Mouse (Mus musculus): Measurements from ENCODE around the gene Prdx2. TPM values are rescaled to one million over a fixed set of nuclear protein-coding genes. Genes with fewer than 3 reads are reported as not detected.

The Prdx2 gene
- polyA plus RNA-seq (2015; fragmentation: Nextera tagmentation; extraction: Ambion mirVana) = 810 and 819 TPM in 2 replicates

GRCm38 (mm10) chr8:84969241-84970134 lies at the start of gene Prdx2, which contains the start of the genes Gm49661 and Rnaseh2a:
Prdx2 (plus strand) TSS chr8:84969587.
Gm49661 (minus strand) TSS chr8:84969433.
Rnaseh2a (minus strand) TSS chr8:84969767.
- H3K36me3 ChIP-seq (ENCODE audit: insufficient read depth, low read length) = peaks cover 32% of the 10 kb centered on the region
- H3K4me2 ChIP-seq (replicated peaks; ENCODE audit: low read depth, low read length) = peak within 1 kb of the TSS; percentile 82
- peak within 1 kb of the TSS; percentile 89 for H3K27ac ChIP-seq (ENCODE audit: low read length)
- H3K27me3 ChIP-seq (ENCODE audit: insufficient read depth, low read length) = no peaks in the 10 kb centered on the region
- ATAC-seq (ENCODE audit: low FRiP score, low TSS enrichment) = peak; percentile 72
- H3K4me3 ChIP-seq (ENCODE audit: low read length) = peak within 1 kb of the TSS; percentile 57
- peaks cover 37% of the 10 kb centered on the region for H3K4me1 ChIP-seq (ENCODE audit: insufficient read depth, low read length)
- H3K9me3 ChIP-seq (ENCODE audit: low read length) = no peaks in the 10 kb centered on the region
- H3K9ac ChIP-seq (replicated peaks; ENCODE audit: low read length) = peak within 1 kb of the TSS; percentile 75
- WGBS = under 1% methylated on average over 56 of the region's 56 CpGs

DNA sequence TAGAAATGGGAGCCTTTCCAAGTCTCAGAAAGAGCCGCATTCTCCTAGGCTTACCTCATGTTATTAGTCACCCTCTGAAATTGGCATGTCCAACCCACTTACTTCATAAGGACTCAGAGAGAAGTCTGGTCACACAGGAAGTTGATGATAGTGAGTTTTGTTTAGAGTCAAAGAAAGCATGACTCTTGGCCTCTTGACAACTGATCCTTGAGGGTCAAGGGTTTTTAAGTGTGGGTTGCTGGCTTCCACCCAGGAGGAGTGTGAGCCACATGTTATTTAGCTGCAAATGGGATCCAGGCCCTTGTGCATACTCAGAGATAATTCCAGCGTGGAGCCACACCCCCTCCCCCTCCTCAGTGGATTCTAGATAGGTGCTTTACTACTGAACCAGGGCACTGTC lies 47.8 kb upstream of the Prdx2 start:
- H3K36me3 ChIP-seq (ENCODE audit: insufficient read depth, low read length) = no peaks in the 10 kb centered on the region

DNA sequence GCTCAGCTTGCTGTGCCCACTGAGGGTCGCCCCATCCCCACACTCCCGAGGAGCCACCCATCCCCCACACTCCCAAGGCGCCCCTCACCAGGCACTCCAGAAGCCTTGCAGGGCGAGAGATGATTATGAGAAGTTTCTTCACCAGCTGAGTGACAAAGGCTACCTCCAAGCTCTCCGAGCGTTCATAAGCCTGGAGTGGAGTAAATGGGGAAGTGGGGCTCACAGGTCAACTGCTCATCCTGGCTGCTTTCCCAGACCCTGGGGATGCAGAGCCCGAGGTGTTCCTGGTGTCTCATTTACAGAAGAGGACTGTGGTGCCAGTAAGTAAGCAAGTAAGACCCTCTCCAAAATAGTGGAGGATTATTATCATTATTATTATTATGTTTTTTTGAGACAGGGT lies 43.8 kb upstream of the Prdx2 start:
- Histone ChIP-seq H3K9me3 (ENCODE audit: low read length) (no peaks in the 10 kb centered on the region), H3K4me2 (replicated peaks; ENCODE audit: low read depth, low read length) (no peak overlapping the region), H3K4me1 (ENCODE audit: insufficient read depth, low read length) (peaks cover 9% of the 10 kb centered on the region), H3K27me3 (ENCODE audit: insufficient read depth, low read length) (peaks cover 19% of the 10 kb centered on the region), H3K36me3 (ENCODE audit: insufficient read depth, low read length) (no peaks in the 10 kb centered on the region), H3K27ac (ENCODE audit: low read length) (no peak overlapping the region), H3K4me3 (ENCODE audit: low read length) (no peak overlapping the region), H3K9ac (replicated peaks; ENCODE audit: low read length) (no peak overlapping the region)
- no peak for ATAC-seq (ENCODE audit: low FRiP score, low TSS enrichment)
- whole genome bisulfite sequencing = 64% methylated on average over 7 of the region's 7 CpGs

More for the DNA sequence above, 47.8 kb upstream of the Prdx2 start:
- Histone ChIP-seq H3K4me1 (ENCODE audit: insufficient read depth, low read length) (no peaks in the 10 kb centered on the region), H3K27ac (ENCODE audit: low read length) (no peak overlapping the region), H3K4me3 (ENCODE audit: low read length) (no peak overlapping the region), H3K27me3 (ENCODE audit: insufficient read depth, low read length) (peaks cover 11% of the 10 kb centered on the region), H3K9me3 (ENCODE audit: low read length) (no peaks in the 10 kb centered on the region), H3K4me2 (replicated peaks; ENCODE audit: low read depth, low read length) (no peak overlapping the region), H3K9ac (replicated peaks; ENCODE audit: low read length) (no peak overlapping the region)
- WGBS = 77% methylated on average over 2 of the region's 2 CpGs
- no peak for ATAC-seq (ENCODE audit: low FRiP score, low TSS enrichment)

DNA sequence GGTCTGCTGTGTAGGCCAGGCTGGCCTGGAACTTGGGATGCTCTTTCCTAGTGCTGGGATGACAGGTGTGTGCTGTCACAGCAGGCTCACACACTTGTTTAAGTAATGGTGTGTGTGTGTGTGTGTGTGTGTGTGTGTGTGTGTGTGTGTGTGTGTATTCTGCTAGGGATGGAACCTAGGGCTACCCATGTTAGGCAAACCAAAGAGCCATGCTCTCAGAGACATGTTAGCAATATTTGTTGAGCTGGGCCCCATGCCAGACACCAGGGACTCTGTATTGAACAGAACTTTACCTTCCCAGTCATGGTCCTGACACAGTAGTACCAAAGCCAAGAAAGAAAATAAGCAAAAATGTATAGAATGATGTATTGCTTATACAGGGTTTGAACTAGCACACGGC lies 41.9 kb upstream of the Prdx2 start:
- no peak overlapping the region for H3K4me3 ChIP-seq (ENCODE audit: low read length)
- peaks cover 29% of the 10 kb centered on the region for H3K27me3 ChIP-seq (ENCODE audit: insufficient read depth, low read length)
- WGBS = 81% methylated on average over 1 of the region's 1 CpGs
- H3K4me1 ChIP-seq (ENCODE audit: insufficient read depth, low read length) = peaks cover 9% of the 10 kb centered on the region
- H3K9me3 ChIP-seq (ENCODE audit: low read length) = no peaks in the 10 kb centered on the region
- no peak overlapping the region for H3K9ac ChIP-seq (replicated peaks; ENCODE audit: low read length)
- H3K36me3 ChIP-seq (ENCODE audit: insufficient read depth, low read length) = no peaks in the 10 kb centered on the region
- no peak overlapping the region for H3K4me2 ChIP-seq (replicated peaks; ENCODE audit: low read depth, low read length)
- H3K27ac ChIP-seq (ENCODE audit: low read length) = no peak overlapping the region
- ATAC-seq (ENCODE audit: low FRiP score, low TSS enrichment) = no peak

DNA sequence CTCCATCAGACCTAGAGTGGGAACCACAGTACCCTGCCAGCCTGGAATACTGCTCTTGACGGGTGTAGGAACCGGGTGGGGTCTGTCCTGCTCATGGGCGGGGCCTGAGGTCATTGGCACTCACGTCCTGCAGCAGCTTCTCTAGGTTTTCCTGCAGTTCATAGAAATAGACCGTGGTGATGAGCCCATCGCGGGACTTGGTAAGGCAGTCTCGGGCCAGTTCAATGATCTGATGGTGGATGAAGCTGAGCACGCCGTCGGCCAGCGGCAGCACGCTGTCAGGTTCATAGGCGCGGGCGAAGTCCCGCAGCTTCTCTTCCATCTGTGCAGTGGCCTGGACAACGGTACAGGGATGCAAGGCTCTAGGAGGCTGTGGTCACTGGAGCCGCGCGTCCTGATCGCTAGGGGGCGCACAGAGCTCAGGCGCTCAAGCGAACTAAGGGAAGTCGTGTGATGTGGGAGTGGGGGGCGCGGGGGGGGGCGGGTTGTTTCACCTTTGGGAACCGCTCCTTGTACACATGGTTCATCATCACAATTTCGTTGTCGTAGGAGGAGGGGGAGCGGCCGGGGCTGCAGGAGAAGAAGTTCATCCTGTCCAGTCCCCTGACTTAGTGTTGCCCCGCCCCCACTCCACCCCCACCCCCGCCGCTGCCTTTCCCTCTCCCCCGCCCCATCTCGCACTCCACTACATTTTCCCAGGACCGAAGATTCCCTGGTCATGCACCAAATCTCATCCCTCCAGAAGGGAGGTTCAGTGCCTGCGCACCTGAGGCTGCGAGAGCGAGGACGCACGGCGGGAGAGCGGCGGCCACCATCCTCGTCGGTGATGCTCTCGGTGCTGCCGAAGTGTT lies 40.7 kb upstream of the Prdx2 start:
- WGBS = 3% methylated on average over 46 of the region's 52 CpGs
- Histone ChIP-seq H3K4me2 (replicated peaks; ENCODE audit: low read depth, low read length) (peak overlapping the region; percentile 68), H3K27ac (ENCODE audit: low read length) (no peak overlapping the region), H3K36me3 (ENCODE audit: insufficient read depth, low read length) (no peaks in the 10 kb centered on the region), H3K9me3 (ENCODE audit: low read length) (no peaks in the 10 kb centered on the region), H3K4me3 (ENCODE audit: low read length) (peak overlapping the region; percentile 42), H3K27me3 (ENCODE audit: insufficient read depth, low read length) (peaks cover 30% of the 10 kb centered on the region), H3K4me1 (ENCODE audit: insufficient read depth, low read length) (peaks cover 9% of the 10 kb centered on the region), H3K9ac (replicated peaks; ENCODE audit: low read length) (no peak overlapping the region)
- ATAC-seq (ENCODE audit: low FRiP score, low TSS enrichment) = peak; percentile 81

DNA sequence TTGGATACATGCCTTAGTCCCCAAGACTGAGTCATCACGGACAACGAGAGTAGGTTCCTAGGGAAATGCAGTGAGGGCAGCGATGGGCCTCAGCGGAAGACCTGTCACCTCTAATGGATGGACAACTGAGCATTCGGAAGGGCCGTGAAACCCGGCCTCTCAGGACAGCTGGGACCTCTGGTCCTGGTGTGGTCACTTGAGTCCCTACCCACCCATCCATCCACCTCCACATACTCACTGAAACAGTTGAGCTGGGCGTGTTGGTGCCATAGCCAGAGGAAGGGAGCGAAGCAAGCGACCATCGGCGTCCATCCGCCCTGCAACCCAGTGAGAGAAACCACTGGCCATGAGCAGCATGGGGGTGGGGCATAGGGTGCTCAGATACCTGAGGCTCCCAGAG lies 38.8 kb upstream of the Prdx2 start:
- ATAC-seq (ENCODE audit: low FRiP score, low TSS enrichment) = no peak
- H3K27me3 ChIP-seq (ENCODE audit: insufficient read depth, low read length) = peaks cover 49% of the 10 kb centered on the region
- H3K36me3 ChIP-seq (ENCODE audit: insufficient read depth, low read length) = no peaks in the 10 kb centered on the region
- WGBS = 75% methylated on average over 13 of the region's 13 CpGs
- no peaks in the 10 kb centered on the region for H3K9me3 ChIP-seq (ENCODE audit: low read length)
- peaks cover 15% of the 10 kb centered on the region for H3K4me1 ChIP-seq (ENCODE audit: insufficient read depth, low read length)
- H3K4me2 ChIP-seq (replicated peaks; ENCODE audit: low read depth, low read length) = no peak overlapping the region
- no peak overlapping the region for H3K27ac ChIP-seq (ENCODE audit: low read length)
- H3K9ac ChIP-seq (replicated peaks; ENCODE audit: low read length) = no peak overlapping the region
- H3K4me3 ChIP-seq (ENCODE audit: low read length) = no peak overlapping the region

- 72% methylated on average over 16 of the region's 16 CpGs for WGBS
- no peak for ATAC-seq (ENCODE audit: low FRiP score, low TSS enrichment)
Observed at GRCm38 (mm10) chr8:84933767-84934559, 35.4 kb upstream of the Prdx2 start.

GRCm38 (mm10) chr8:84934860-84935259 lies 34.5 kb upstream of the Prdx2 start:
- peak; percentile 33; the same call in 1 of the 2 replicates for ATAC-seq (ENCODE audit: low FRiP score, low TSS enrichment)
- H3K4me1 ChIP-seq (ENCODE audit: insufficient read depth, low read length) = peaks cover 17% of the 10 kb centered on the region
- H3K4me3 ChIP-seq (ENCODE audit: low read length) = no peak overlapping the region
- no peak overlapping the region for H3K9ac ChIP-seq (replicated peaks; ENCODE audit: low read length)
- no peak overlapping the region for H3K27ac ChIP-seq (ENCODE audit: low read length)
- 1% methylated on average over 15 of the region's 15 CpGs for WGBS
- H3K9me3 ChIP-seq (ENCODE audit: low read length) = no peaks in the 10 kb centered on the region
- H3K36me3 ChIP-seq (ENCODE audit: insufficient read depth, low read length) = no peaks in the 10 kb centered on the region
- H3K4me2 ChIP-seq (replicated peaks; ENCODE audit: low read depth, low read length) = 0 out of 2 replicates have a peak overlapping the region, but pooled peaks have one; percentile 2
- peaks cover 67% of the 10 kb centered on the region for H3K27me3 ChIP-seq (ENCODE audit: insufficient read depth, low read length)

More at GRCm38 (mm10) chr8:84933767-84934559, 35.4 kb upstream of the Prdx2 start:
- H3K4me3 ChIP-seq (ENCODE audit: low read length) = no peak overlapping the region
- no peaks in the 10 kb centered on the region for H3K9me3 ChIP-seq (ENCODE audit: low read length)
- H3K27ac ChIP-seq (ENCODE audit: low read length) = no peak overlapping the region
- peaks cover 76% of the 10 kb centered on the region for H3K27me3 ChIP-seq (ENCODE audit: insufficient read depth, low read length)
- H3K36me3 ChIP-seq (ENCODE audit: insufficient read depth, low read length) = no peaks in the 10 kb centered on the region
- no peak overlapping the region for H3K9ac ChIP-seq (replicated peaks; ENCODE audit: low read length)
- peaks cover 20% of the 10 kb centered on the region for H3K4me1 ChIP-seq (ENCODE audit: insufficient read depth, low read length)
- H3K4me2 ChIP-seq (replicated peaks; ENCODE audit: low read depth, low read length) = no peak overlapping the region

- WGBS = 5% methylated on average over 14 of the region's 14 CpGs
- Histone ChIP-seq H3K4me3 (ENCODE audit: low read length) (no peak overlapping the region), H3K27ac (ENCODE audit: low read length) (no peak overlapping the region), H3K27me3 (ENCODE audit: insufficient read depth, low read length) (peaks cover 63% of the 10 kb centered on the region), H3K9ac (replicated peaks; ENCODE audit: low read length) (no peak overlapping the region), H3K4me2 (replicated peaks; ENCODE audit: low read depth, low read length) (no peak overlapping the region), H3K4me1 (ENCODE audit: insufficient read depth, low read length) (peaks cover 17% of the 10 kb centered on the region), H3K9me3 (ENCODE audit: low read length) (no peaks in the 10 kb centered on the region), H3K36me3 (ENCODE audit: insufficient read depth, low read length) (no peaks in the 10 kb centered on the region)
- ATAC-seq (ENCODE audit: low FRiP score, low TSS enrichment) = no peak
Observed at GRCm38 (mm10) chr8:84935489-84935888, 33.9 kb upstream of the Prdx2 start.

All from kidney, embryonic 16.5 days (tissue).